Mouse (Mus musculus) small intestine, adult 2 months (tissue): Measurements from ENCODE around the gene Oaz2. TPM values are rescaled to one million over a fixed set of nuclear protein-coding genes. Genes with fewer than 3 reads are reported as not detected.

ENCODE experiments used
- H3K27ac ChIP-seq: fragments of 200-500 bp; 2 replicates; pipeline ENCODE4 v1.5.1; 2012; ENCODE audit warnings: low read depth, low read length, control low read depth, inconsistent platforms; ENCODE audit not compliant: insufficient read depth
- H3K27me3 ChIP-seq: fragments of 200-500 bp; 2 replicates; pipeline ENCODE4 v1.6.1; 2012; ENCODE audit warnings: mild to moderate bottlenecking, moderate library complexity, low read length, inconsistent platforms; ENCODE audit not compliant: control insufficient read depth, insufficient read depth
- H3K36me3 ChIP-seq: fragments of 200-500 bp; 2 replicates; pipeline ENCODE4 v1.6.1; 2012; ENCODE audit warnings: mild to moderate bottlenecking, low read length, control low read depth, inconsistent platforms; ENCODE audit not compliant: control insufficient read depth, insufficient read depth
- H3K4me1 ChIP-seq: fragments of 200-500 bp; 2 replicates; pipeline ENCODE4 v1.6.1; 2012; ENCODE audit warnings: low read length, inconsistent platforms, mixed read lengths; ENCODE audit not compliant: control insufficient read depth, insufficient read depth, insufficient read length
- H3K4me3 ChIP-seq: fragments of 200-500 bp; 2 replicates; pipeline ENCODE4 v1.5.1; 2012; ENCODE audit warnings: low read depth, mild to moderate bottlenecking, control low read depth, inconsistent platforms, low read length, moderate library complexity
- CTCF ChIP-seq: fragments of 200-500 bp; IDR thresholded peaks from 2 replicates; pipeline ENCODE4 v1.5.1; 2012; ENCODE audit warnings: low read depth, mild to moderate bottlenecking, control low read depth, inconsistent platforms, low read length, moderate library complexity, mixed read lengths; ENCODE audit not compliant: insufficient replicate concordance, insufficient read length; ENCODE audit errors: extremely low read depth
- POLR2A ChIP-seq: fragments of 200-500 bp; IDR thresholded peaks from 2 replicates; pipeline ENCODE4 v1.6.1; 2012; ENCODE audit warnings: low read depth, mild to moderate bottlenecking, control low read depth, inconsistent platforms, low read length, moderate library complexity
- WGBS: fragments of 180-500 bp; shearing (Covaris S2); methylation state at CpG from one replicate; pipeline ENCODE4 v1.1.7; 2018; 5-methylcytosine and 5-hydroxymethylcytosine counted together
- polyA plus RNA-seq: library from polyadenylated mRNA; depleted of rRNA; stranded (reverse); fragments of >200 nt; gene quantifications from 2 replicates; pipeline ENCODE4 v1.2.3, GENCODE M21; 2012

Oaz2 gene
- polyA plus RNA-seq, 1 experiment = 39.7 TPM

GRCm38 (mm10) chr9:65664163-65664562, 3.6 kb upstream of the Oaz2 start:
- TF ChIP-seq POLR2A (no peak), CTCF (peak; percentile 77; the same call in 1 of the 2 replicates)
- no peak overlapping the region for H3K4me3 ChIP-seq
- no peak overlapping the region for H3K27ac ChIP-seq
- H3K27me3 ChIP-seq = no peaks in the 10 kb centered on the region
- 6% methylated on average over 3 of the region's 3 CpGs for WGBS
- no peaks in the 10 kb centered on the region for H3K4me1 ChIP-seq
- no peaks in the 10 kb centered on the region for H3K36me3 ChIP-seq

GRCm38 (mm10) chr9:65666042-65666441, 1.8 kb upstream of the Oaz2 start:
- Histone ChIP-seq H3K27ac (no peak overlapping the region), H3K27me3 (no peaks in the 10 kb centered on the region), H3K4me1 (no peaks in the 10 kb centered on the region), H3K4me3 (no peak overlapping the region), H3K36me3 (no peaks in the 10 kb centered on the region)
- 5% methylated on average over 5 of the region's 5 CpGs for WGBS
- peak; percentile 73; the same call in 1 of the 2 replicates for TF ChIP-seq CTCF
- TF ChIP-seq POLR2A = no peak

GRCm38 (mm10) chr9:65671431-65671931, 3.7 kb downstream of the Oaz2 start:
- Histone ChIP-seq H3K27ac (peak overlapping the region; percentile 14; the same call in 1 of the 2 replicates), H3K4me3 (no peak overlapping the region; the same call in 1 of the 2 replicates), H3K4me1 (peaks cover 7% of the 10 kb centered on the region; the same call in 1 of the 2 replicates), H3K27me3 (no peaks in the 10 kb centered on the region), H3K36me3 (no peaks in the 10 kb centered on the region)
- 28% methylated on average over 9 of the region's 9 CpGs for WGBS
- no peak for TF ChIP-seq POLR2A
- TF ChIP-seq CTCF = no peak

- no peak for TF ChIP-seq CTCF
- no peak for TF ChIP-seq POLR2A
- Histone ChIP-seq H3K4me3 (no peak overlapping the region), H3K27me3 (no peaks in the 10 kb centered on the region), H3K4me1 (peaks cover 10% of the 10 kb centered on the region; the same call in 1 of the 2 replicates), H3K27ac (peak overlapping the region; percentile 54; the same call in 1 of the 2 replicates), H3K36me3 (no peaks in the 10 kb centered on the region)
- WGBS = 80% methylated on average over 11 of the region's 11 CpGs
Observed at GRCm38 (mm10) chr9:65672996-65673395, 5.2 kb downstream of the Oaz2 start.

- H3K4me1 ChIP-seq = peaks cover 13% of the 10 kb centered on the region; the same call in 1 of the 2 replicates
- H3K27me3 ChIP-seq = no peaks in the 10 kb centered on the region
- H3K27ac ChIP-seq = no peak overlapping the region; the same call in 1 of the 2 replicates
- no peak for TF ChIP-seq POLR2A
- no peak for TF ChIP-seq CTCF
- H3K4me3 ChIP-seq = peak overlapping the region; percentile 77
- H3K36me3 ChIP-seq = no peaks in the 10 kb centered on the region
- 36% methylated on average over 8 of the region's 8 CpGs for WGBS
Observed at GRCm38 (mm10) chr9:65675461-65676357, 7.9 kb downstream of the Oaz2 start.

GRCm38 (mm10) chr9:65676358-65677118, 8.7 kb downstream of the Oaz2 start:
- peaks cover 10% of the 10 kb centered on the region; the same call in 1 of the 2 replicates for H3K4me1 ChIP-seq
- H3K27me3 ChIP-seq = no peaks in the 10 kb centered on the region
- no peaks in the 10 kb centered on the region for H3K36me3 ChIP-seq
- 2% methylated on average over 51 of the region's 51 CpGs for WGBS
- TF ChIP-seq CTCF (no peak), POLR2A (peak; percentile 62; the same call in 1 of the 2 replicates)
- H3K4me3 ChIP-seq = peak overlapping the region; percentile 77
- no peak overlapping the region for H3K27ac ChIP-seq

GRCm38 (mm10) chr9:65677119-65677462, 9.3 kb downstream of the Oaz2 start:
- no peak for TF ChIP-seq POLR2A
- TF ChIP-seq CTCF = no peak
- H3K36me3 ChIP-seq = no peaks in the 10 kb centered on the region
- H3K4me3 ChIP-seq = peak overlapping the region; percentile 77
- H3K27ac ChIP-seq = no peak overlapping the region
- WGBS = 22% methylated on average over 3 of the region's 3 CpGs
- H3K4me1 ChIP-seq = peaks cover 6% of the 10 kb centered on the region; the same call in 1 of the 2 replicates
- H3K27me3 ChIP-seq = no peaks in the 10 kb centered on the region
